Mouse (Mus musculus): ENCODE results near the gene Plekhm3. TPM values are rescaled to one million over a fixed set of nuclear protein-coding genes. Genes with fewer than 3 reads are reported as not detected.

The Plekhm3 gene
- total and polyA plus RNA-seq, 2 experiments from 2014 or later = 5.3 to 13.2 TPM

DNA sequence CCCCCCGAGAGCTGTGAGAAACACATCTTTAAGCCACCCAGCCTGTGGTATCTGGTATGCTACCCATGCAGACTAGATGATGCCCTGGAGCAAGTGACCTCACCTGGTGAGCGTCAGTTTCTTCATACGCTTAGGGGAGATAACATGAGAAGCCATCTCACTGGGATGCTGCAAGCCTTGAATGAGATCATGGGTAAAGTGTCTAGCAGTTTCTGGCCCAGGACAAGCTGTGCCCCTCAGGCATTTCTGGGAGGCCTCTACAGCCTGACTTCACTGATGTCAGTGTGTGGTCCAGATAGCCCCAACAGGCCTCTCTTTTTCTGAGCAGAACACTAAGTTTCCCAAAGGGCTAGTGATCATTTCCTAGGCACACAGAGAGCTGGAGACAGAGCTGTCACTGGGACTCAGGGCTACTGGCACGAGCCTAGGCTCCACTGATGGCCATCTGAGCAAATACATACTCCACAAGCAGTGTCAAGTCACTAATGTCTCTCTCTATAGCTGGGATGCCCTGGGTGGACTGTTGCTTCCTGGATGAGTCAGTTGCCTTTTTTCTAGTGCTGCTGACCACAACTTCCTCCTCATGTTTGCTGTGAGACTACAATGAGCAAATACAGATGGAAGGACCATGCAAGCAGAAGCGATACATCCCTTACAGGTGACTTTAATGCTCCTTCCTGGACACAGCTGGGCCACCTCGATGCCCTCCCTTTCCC is 159.6 kb downstream of the Plekhm3 start:
- Histone ChIP-seq H3K4me1 (ENCODE audit: insufficient read depth) (0 out of 2 replicates have a peak, but pooled peaks cover 7% of the 10 kb centered on the region), H3K27ac (ENCODE audit: low read depth, low read length) (no peak overlapping the region), H3K9ac (no peak overlapping the region), H3K36me3 (ENCODE audit: insufficient read depth) (peaks cover 9% of the 10 kb centered on the region; the same call in 1 of the 2 replicates), H3K4me3 (ENCODE audit: low read depth, low read length) (no peak overlapping the region), H3K27me3 (ENCODE audit: insufficient read depth, low read length) (no peaks in the 10 kb centered on the region), H3K9me3 (ENCODE audit: low read length) (no peaks in the 10 kb centered on the region), H3K4me2 (ENCODE audit: low read depth) (no peak overlapping the region)
- DNase-seq (no peak), ATAC-seq (no peak)
- WGBS = 91% methylated on average over 6 of the region's 6 CpGs
- no peak for TF ChIP-seq CTCF (IDR thresholded peaks at IDR 0.05; ENCODE audit: low read depth)

DNA sequence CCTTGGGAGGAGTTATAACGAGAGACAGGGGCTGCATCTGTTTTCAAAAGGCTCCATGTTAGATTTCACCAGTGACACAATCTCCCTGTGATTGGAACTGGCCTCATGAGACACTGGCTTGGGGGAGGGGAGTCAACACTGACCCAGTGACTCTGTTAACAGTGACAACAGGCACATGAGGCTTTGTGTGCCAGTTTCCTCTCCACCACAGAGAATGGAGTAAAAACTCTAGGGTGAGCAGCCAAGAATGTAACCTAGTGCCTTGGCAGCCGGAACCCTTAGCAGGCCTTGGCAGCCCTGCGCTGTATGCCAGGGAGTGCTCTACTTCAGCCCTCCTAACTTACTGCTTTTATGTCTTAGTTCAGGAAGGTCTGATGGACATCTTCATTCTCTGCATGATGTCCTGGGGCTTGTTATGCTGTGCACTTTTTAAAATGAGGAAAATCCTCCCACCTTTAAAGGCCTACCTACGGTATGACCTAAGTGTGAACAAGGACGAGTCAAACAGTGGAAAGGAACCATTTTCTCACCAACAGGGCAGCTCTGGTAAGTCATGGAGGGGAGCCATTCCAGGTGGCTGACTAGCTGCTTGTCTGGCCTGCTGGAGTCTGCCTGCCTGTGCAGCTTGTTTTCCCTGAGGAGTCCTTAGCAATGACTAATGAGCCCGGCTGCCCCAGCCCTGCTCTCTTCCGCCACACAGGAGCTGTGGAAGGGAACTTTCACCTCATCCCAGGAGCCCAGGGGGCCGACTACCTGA is 161.2 kb downstream of the Plekhm3 start:
- Histone ChIP-seq H3K4me3 (ENCODE audit: low read depth, low read length) (no peak overlapping the region), H3K27ac (ENCODE audit: low read depth, low read length) (no peak overlapping the region), H3K9ac (no peak overlapping the region), H3K36me3 (ENCODE audit: insufficient read depth) (peaks cover 9% of the 10 kb centered on the region; the same call in 1 of the 2 replicates), H3K4me2 (ENCODE audit: low read depth) (no peak overlapping the region), H3K27me3 (ENCODE audit: insufficient read depth, low read length) (no peaks in the 10 kb centered on the region), H3K4me1 (ENCODE audit: insufficient read depth) (0 out of 2 replicates have a peak, but pooled peaks cover 17% of the 10 kb centered on the region), H3K9me3 (ENCODE audit: low read length) (no peaks in the 10 kb centered on the region)
- TF ChIP-seq CTCF (IDR thresholded peaks at IDR 0.05; ENCODE audit: low read depth) = no peak
- 66% methylated on average over 8 of the region's 8 CpGs for WGBS
- ATAC-seq (peak; percentile 42; the same call in 1 of the 2 replicates), DNase-seq (no peak)

DNA sequence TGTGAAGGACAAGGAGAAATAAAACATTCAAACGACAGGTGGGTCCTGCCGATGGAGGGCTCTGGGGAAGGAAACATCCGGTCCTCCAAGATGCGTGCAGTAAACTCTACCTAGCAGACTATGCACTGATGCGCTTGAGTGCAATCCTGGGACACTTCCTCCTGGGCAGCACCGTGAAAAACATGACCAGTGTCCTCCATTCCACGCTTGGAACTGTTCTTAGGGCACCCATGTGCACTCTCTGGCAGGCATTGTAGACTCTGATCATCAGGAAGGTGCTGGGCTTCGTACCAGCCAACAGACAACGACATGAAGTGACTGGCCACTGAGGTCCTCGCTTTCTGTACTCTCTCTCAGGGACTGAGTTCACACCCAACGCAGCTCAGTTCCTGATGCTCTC is 162.5 kb downstream of the Plekhm3 start:
- DNase-seq = no peak
- H3K9ac ChIP-seq = no peak overlapping the region
- no peak for TF ChIP-seq CTCF (IDR thresholded peaks at IDR 0.05; ENCODE audit: low read depth)
- no peak overlapping the region for H3K27ac ChIP-seq (ENCODE audit: low read depth, low read length)
- H3K9me3 ChIP-seq (ENCODE audit: low read length) = no peaks in the 10 kb centered on the region
- H3K4me2 ChIP-seq (ENCODE audit: low read depth) = no peak overlapping the region
- no peaks in the 10 kb centered on the region for H3K27me3 ChIP-seq (ENCODE audit: insufficient read depth, low read length)
- no peak for ATAC-seq
- H3K36me3 ChIP-seq (ENCODE audit: insufficient read depth) = peaks cover 9% of the 10 kb centered on the region; the same call in 1 of the 2 replicates
- 94% methylated on average over 11 of the region's 11 CpGs for WGBS
- no peak overlapping the region for H3K4me3 ChIP-seq (ENCODE audit: low read depth, low read length)
- H3K4me1 ChIP-seq (ENCODE audit: insufficient read depth) = 0 out of 2 replicates have a peak, but pooled peaks cover 17% of the 10 kb centered on the region

DNA sequence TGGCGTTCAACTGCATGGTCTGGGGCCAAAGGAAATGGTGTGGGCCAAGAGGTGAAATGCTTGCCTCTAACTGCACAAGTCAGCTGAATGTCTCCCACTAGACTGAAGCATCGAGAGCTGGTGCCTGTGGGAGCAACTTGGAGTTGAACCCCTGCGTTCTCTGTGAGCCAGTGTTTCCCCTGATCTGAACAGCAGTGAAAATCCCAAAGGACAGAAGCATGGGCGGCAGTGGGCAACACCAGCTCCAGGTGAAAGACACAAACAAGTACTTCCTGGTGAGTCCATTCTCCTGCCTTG is 163.4 kb downstream of the Plekhm3 start:
- Histone ChIP-seq H3K9ac (no peak overlapping the region), H3K4me3 (ENCODE audit: low read depth, low read length) (no peak overlapping the region), H3K9me3 (ENCODE audit: low read length) (no peaks in the 10 kb centered on the region), H3K27ac (ENCODE audit: low read depth, low read length) (no peak overlapping the region), H3K4me2 (ENCODE audit: low read depth) (no peak overlapping the region), H3K36me3 (ENCODE audit: insufficient read depth) (peaks cover 9% of the 10 kb centered on the region; the same call in 1 of the 2 replicates), H3K4me1 (ENCODE audit: insufficient read depth) (0 out of 2 replicates have a peak, but pooled peaks cover 17% of the 10 kb centered on the region), H3K27me3 (ENCODE audit: insufficient read depth, low read length) (no peaks in the 10 kb centered on the region)
- WGBS = 87% methylated on average over 4 of the region's 4 CpGs
- ATAC-seq (no peak), DNase-seq (no peak)
- TF ChIP-seq CTCF (IDR thresholded peaks at IDR 0.05; ENCODE audit: low read depth) = no peak

DNA sequence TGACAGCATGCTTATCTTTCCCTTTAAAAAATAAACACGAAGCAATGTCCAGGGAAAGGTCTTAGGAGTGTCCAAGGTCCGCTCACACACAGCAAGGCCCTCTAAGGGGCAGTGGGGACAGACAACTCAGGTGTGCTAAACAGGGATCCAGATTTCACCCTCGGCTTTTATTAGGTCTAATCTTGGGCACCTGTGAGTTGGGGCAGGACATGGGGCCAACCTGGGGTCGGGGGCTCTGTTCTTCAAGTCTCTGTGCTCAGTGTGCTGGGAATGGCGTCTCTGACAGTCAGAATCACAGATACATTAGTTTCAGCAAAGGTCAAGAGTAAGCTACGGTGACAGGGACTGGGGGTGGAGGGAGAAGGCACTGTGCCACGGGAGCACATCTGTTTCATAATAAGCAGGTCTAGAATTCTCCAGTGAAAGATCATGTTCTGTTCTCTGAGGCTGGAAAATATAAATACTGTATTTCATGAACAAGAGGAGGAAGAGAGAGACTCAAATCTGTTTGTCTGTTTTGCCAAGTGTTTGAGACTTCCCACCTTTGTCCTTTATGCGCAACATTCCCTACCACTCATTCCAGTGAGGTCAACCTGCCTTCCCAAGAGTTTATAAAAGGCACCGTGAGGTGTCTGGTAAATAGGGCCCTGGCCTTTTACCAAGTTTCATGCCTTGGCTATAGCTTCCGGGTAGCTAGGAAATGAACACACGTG is 163.9 kb downstream of the Plekhm3 start:
- 73% methylated on average over 11 of the region's 11 CpGs for WGBS
- peak overlapping the region; percentile 54; the same call in 1 of the 2 replicates for H3K27ac ChIP-seq (ENCODE audit: low read depth, low read length)
- ATAC-seq (no peak), DNase-seq (no peak)
- TF ChIP-seq CTCF (IDR thresholded peaks at IDR 0.05; ENCODE audit: low read depth) = no peak
- 0 out of 2 replicates have a peak, but pooled peaks cover 17% of the 10 kb centered on the region for H3K4me1 ChIP-seq (ENCODE audit: insufficient read depth)
- no peak overlapping the region for H3K9ac ChIP-seq
- no peak overlapping the region for H3K4me2 ChIP-seq (ENCODE audit: low read depth)
- no peaks in the 10 kb centered on the region for H3K9me3 ChIP-seq (ENCODE audit: low read length)
- no peaks in the 10 kb centered on the region for H3K27me3 ChIP-seq (ENCODE audit: insufficient read depth, low read length)
- no peak overlapping the region for H3K4me3 ChIP-seq (ENCODE audit: low read depth, low read length)
- H3K36me3 ChIP-seq (ENCODE audit: insufficient read depth) = peaks cover 9% of the 10 kb centered on the region; the same call in 1 of the 2 replicates

DNA sequence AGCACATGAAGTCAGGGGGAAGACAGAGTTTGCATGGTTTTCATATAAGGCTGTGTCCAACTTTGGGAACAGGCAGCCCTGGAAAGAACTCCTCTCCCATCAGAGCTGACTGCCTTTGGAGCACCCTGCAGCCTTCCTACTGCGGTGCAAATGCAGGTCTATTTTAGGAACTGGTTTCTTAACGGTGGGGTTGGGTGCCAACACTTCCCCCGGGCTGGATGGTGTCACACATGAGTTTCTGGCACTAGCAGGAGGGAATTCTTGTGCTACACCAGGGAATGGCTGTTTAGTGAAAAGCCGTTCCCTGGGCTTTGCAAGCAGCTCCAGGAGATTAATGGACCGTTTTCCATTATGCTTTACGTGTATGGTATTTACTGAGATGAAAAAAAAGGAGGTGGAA is 164.8 kb downstream of the Plekhm3 start:
- Histone ChIP-seq H3K4me3 (ENCODE audit: low read depth, low read length) (no peak overlapping the region), H3K9me3 (ENCODE audit: low read length) (no peaks in the 10 kb centered on the region), H3K27ac (ENCODE audit: low read depth, low read length) (peak overlapping the region; percentile 54), H3K4me1 (ENCODE audit: insufficient read depth) (0 out of 2 replicates have a peak, but pooled peaks cover 17% of the 10 kb centered on the region), H3K36me3 (ENCODE audit: insufficient read depth) (peaks cover 9% of the 10 kb centered on the region; the same call in 1 of the 2 replicates), H3K9ac (no peak overlapping the region), H3K27me3 (ENCODE audit: insufficient read depth, low read length) (no peaks in the 10 kb centered on the region), H3K4me2 (ENCODE audit: low read depth) (no peak overlapping the region)
- TF ChIP-seq CTCF (IDR thresholded peaks at IDR 0.05; ENCODE audit: low read depth) = no peak
- ATAC-seq = peak; percentile 79
- WGBS = 6% methylated on average over 6 of the region's 6 CpGs
- DNase-seq = peak; percentile 64
